Mouse (Mus musculus) neural tube, embryonic 12.5 days (tissue): ENCODE data around the gene Fem1a. TPM values are rescaled to one million over a fixed set of nuclear protein-coding genes. Genes with fewer than 3 reads are reported as not detected.

Source experiments
- microRNA counts: library from miRNA; unstranded; fragments of <30 nt; microRNA quantifications from one replicate; lab custom pipeline; 2017
- microRNA-seq: library from miRNA; unstranded; fragments of <30 nt; microRNA quantifications from one replicate; pipeline ENCODE4, GENCODE M21; 2017
- polyA plus RNA-seq: library from polyadenylated mRNA; unstranded; fragments of >200 nt; fragmentation: Nextera tagmentation; extraction: Ambion mirVana; gene quantifications from 2 replicates; pipeline ENCODE4 v1.2.1, GENCODE M21; 2016

The Fem1a gene
- polyA plus RNA-seq, 1 experiment from 2014 or later, result 20.6 TPM

MicroRNAs within 50 kb of the gene (microRNA counts, 519-probe panel; counts per million panel counts)
- 342 counts per million, percentile 67 among the panel's probes with 10 or more counts for microRNA mmu-miR-7b (lab: Ali Mortazavi, UCI)

Small RNAs within 50 kb of the gene (microRNA-seq; reads per million reads assigned to microRNA genes)
- 91.8 reads per million, percentile 49 among the genes with 10 or more reads in this experiment for gene Mir7b

Other genes starting within 250 kb of the Fem1a start
- 134 TPM in 2 replicates for gene Sh3gl1, start 220.2 kb upstream of the Fem1a start, polyA plus RNA-seq
- gene Chaf1a, start 216.4 kb upstream of the Fem1a start, polyA plus RNA-seq, result 25.3 and 29.6 TPM in 2 replicates
- 61.0 and 63.8 TPM in 2 replicates for gene Ubxn6, start 181.8 kb upstream of the Fem1a start, polyA plus RNA-seq
- gene Hdgfl2, start 177.2 kb upstream of the Fem1a start, polyA plus RNA-seq, result 166 and 173 TPM in 2 replicates
- gene Plin4, start 147.0 kb upstream of the Fem1a start, polyA plus RNA-seq, result 0.05 and 0.10 TPM in 2 replicates
- gene Plin5, start 139.2 kb upstream of the Fem1a start, polyA plus RNA-seq, result 0.30 and 0.38 TPM in 2 replicates
- 0.14 TPM in 1 of 2 replicates, not detected in the other for gene Lrg1, start 134.8 kb upstream of the Fem1a start, polyA plus RNA-seq
- gene Sema6b, start 116.5 kb upstream of the Fem1a start, polyA plus RNA-seq, result 12.5 and 13.0 TPM in 2 replicates
- gene Tnfaip8l1, start 94.3 kb upstream of the Fem1a start, polyA plus RNA-seq, result 8.9 and 9.8 TPM in 2 replicates
- gene Mydgf, start 72.9 kb upstream of the Fem1a start, polyA plus RNA-seq, result 65.5 and 65.9 TPM in 2 replicates
- 35.0 and 35.1 TPM in 2 replicates for gene Dpp9, start 37.9 kb upstream of the Fem1a start, polyA plus RNA-seq
- 1.5 and 2.0 TPM in 2 replicates for gene Ticam1, start 20.0 kb downstream of the Fem1a start, polyA plus RNA-seq
- 29.0 and 31.7 TPM in 2 replicates for gene Plin3, start 36.1 kb downstream of the Fem1a start, polyA plus RNA-seq
- gene Arrdc5, start 43.5 kb downstream of the Fem1a start, polyA plus RNA-seq, result not detected in 2 replicates
- gene Uhrf1, start 46.5 kb downstream of the Fem1a start, polyA plus RNA-seq, result 94.7 and 95.2 TPM in 2 replicates
- 86.1 and 86.7 TPM in 2 replicates for gene Kdm4b, start 69.3 kb downstream of the Fem1a start, polyA plus RNA-seq
- 294 and 314 TPM in 2 replicates for gene Ptprs, start 219.7 kb downstream of the Fem1a start, polyA plus RNA-seq